ENCODE assay signal across 8 mouse cellular contexts in the genomic region with DNA sequence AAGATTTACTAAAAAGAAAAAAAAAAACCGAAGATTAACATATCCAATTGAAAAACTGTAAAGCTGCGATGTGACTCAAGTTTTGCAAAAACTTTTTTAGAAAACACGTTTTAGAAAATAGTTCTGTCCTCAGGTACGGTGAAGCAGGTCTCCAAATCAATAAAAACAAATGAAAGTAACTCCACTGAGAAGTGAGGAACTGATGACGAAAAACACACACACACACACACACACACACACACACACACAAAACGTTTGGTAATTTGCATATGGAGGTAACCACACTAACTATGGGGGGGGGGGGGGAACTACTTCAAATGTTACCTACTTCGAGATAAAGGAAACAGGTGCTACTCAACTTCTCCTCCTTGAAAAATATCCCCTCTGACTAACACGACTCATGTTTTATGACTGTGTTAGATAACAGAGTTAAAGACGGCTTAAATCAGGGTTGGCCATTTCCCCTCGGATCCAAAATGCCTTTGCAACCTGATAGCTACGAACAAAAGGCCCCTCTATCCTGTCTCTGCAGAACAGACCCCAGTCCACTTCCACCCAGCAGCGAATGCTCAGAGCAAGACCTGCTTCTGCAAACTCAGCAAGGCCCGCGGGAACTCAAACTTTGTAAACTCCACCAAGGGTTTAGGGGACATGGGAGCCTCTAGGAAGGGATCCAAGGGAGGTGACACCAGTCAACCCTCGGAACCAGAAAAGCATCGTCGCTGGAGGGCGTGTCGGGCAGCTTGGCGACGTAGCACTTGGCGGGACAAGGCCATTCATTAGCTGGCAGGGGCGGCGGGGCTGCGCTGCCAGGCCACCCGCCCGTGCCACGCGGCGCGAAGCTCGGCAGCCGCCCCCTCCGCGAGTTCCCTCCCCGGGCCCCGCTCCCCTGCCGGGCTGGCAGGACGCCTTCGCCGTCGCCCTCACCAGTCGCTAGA. TPM values are rescaled to one million over a fixed set of nuclear protein-coding genes. Genes with fewer than 3 reads are reported as not detected.
A peak's percentile ranks its signal among the peaks of the same experiment; 100 is the strongest.
DNase-seq lines count a peak whose midpoint lies in the region; ATAC-seq lines count a peak whose summit lies in the region.

No protein-coding gene starts in this region.

- no peaks in the 10 kb centered on the region for H3K4me1 ChIP-seq in embryonic facial prominence, embryonic 11.5 days (ENCODE audit: control insufficient read depth, insufficient read depth, low read length)
- H3K4me1 ChIP-seq in liver, embryonic 12.5 days: peaks cover 33% of the 10 kb centered on the region
- H3K4me1 ChIP-seq in stomach, embryonic 16.5 days (ENCODE audit: control insufficient read depth, insufficient read depth, low read length): peaks cover 16% of the 10 kb centered on the region

- peak overlapping the region; percentile 90 for H3K4me3 ChIP-seq in embryonic facial prominence, embryonic 11.5 days (ENCODE audit: low read depth, low read length)
- peak overlapping the region; percentile 97 for H3K4me3 ChIP-seq in liver, embryonic 12.5 days
- peak overlapping the region; percentile 96 for H3K4me3 ChIP-seq in stomach, embryonic 16.5 days (replicated peaks; ENCODE audit: low read length)

- peak overlapping the region; percentile 99 for H3K9ac ChIP-seq in embryonic facial prominence, embryonic 11.5 days (replicated peaks; ENCODE audit: low read length)
- peak overlapping the region; percentile 99 for H3K9ac ChIP-seq in liver, embryonic 12.5 days
- peak overlapping the region; percentile 98 for H3K9ac ChIP-seq in stomach, embryonic 16.5 days (ENCODE audit: low read length)

- H3K9me3 ChIP-seq in embryonic facial prominence, embryonic 11.5 days (replicated peaks; ENCODE audit: control insufficient read depth, low read length): no peaks in the 10 kb centered on the region
- H3K9me3 ChIP-seq in liver, embryonic 12.5 days (replicated peaks): no peaks in the 10 kb centered on the region
- no peaks in the 10 kb centered on the region for H3K9me3 ChIP-seq in stomach, embryonic 16.5 days (replicated peaks; ENCODE audit: control insufficient read depth, low read length)

- peak overlapping the region; percentile 97 for H3K27ac ChIP-seq in embryonic facial prominence, embryonic 11.5 days (replicated peaks; ENCODE audit: low read depth, low read length)
- H3K27ac ChIP-seq in liver, embryonic 12.5 days: peak overlapping the region; percentile 100
- H3K27ac ChIP-seq in stomach, embryonic 16.5 days (ENCODE audit: low read length): peak overlapping the region; percentile 99

- 3% methylated on average over 43 of the region's 43 CpGs for WGBS in embryonic facial prominence, embryonic 11.5 days
- WGBS in liver, embryonic 12.5 days (ENCODE audit: insufficient replicate concordance): 1% methylated on average over 43 of the region's 43 CpGs
- WGBS in stomach, embryonic 16.5 days: under 1% methylated on average over 43 of the region's 43 CpGs

- ATAC-seq in embryonic facial prominence, embryonic 11.5 days (replicated peaks; ENCODE audit: insufficient number of reproducible peaks, low FRiP score, low TSS enrichment, low read depth): peak; percentile 72
- peak; percentile 78 for ATAC-seq in liver, embryonic 12.5 days
- ATAC-seq in stomach, embryonic 16.5 days (ENCODE audit: insufficient read depth, low FRiP score): peak; percentile 73

- no peaks in the 10 kb centered on the region for H3K36me3 ChIP-seq in embryonic facial prominence, embryonic 11.5 days (replicated peaks; ENCODE audit: control insufficient read depth, insufficient read depth, low read depth, low read length)
- peaks cover 9% of the 10 kb centered on the region for H3K36me3 ChIP-seq in liver, embryonic 12.5 days
- no peaks in the 10 kb centered on the region; the same call in 1 of the 2 replicates for H3K36me3 ChIP-seq in stomach, embryonic 16.5 days (ENCODE audit: control insufficient read depth, insufficient read depth, low read length)

- peak overlapping the region; percentile 46 for H3K4me2 ChIP-seq in embryonic facial prominence, embryonic 11.5 days (ENCODE audit: low read depth, low read length)
- peak overlapping the region; percentile 77 for H3K4me2 ChIP-seq in liver, embryonic 12.5 days
- H3K4me2 ChIP-seq in stomach, embryonic 16.5 days (ENCODE audit: low read depth, low read length): peak overlapping the region; percentile 51

- peak; percentile 90 for DNase-seq in A20 (ENCODE audit: low read depth, low spot score)
- peak; percentile 93 for DNase-seq in adrenal gland, postnatal 14 days
- peak; percentile 71 for DNase-seq in embryonic facial prominence, embryonic 11.5 days (ENCODE audit: low spot score)
- peak; percentile 73 for DNase-seq in heart, adult 8-10 months (ENCODE audit: low spot score)
- peak; percentile 69 to 71 for DNase-seq in kidney, adult 8-10 months
- DNase-seq in naive thymus-derived CD4-positive, alpha-beta T cell, adult 2 months (ENCODE audit: low read depth): peak; percentile 91

- no peaks in the 10 kb centered on the region for H3K27me3 ChIP-seq in embryonic facial prominence, embryonic 11.5 days (ENCODE audit: control insufficient read depth, insufficient read depth, low read length)
- H3K27me3 ChIP-seq in liver, embryonic 12.5 days (replicated peaks): no peaks in the 10 kb centered on the region
- H3K27me3 ChIP-seq in stomach, embryonic 16.5 days (ENCODE audit: control insufficient read depth, insufficient read depth, low read length): no peaks in the 10 kb centered on the region

RNA-seq across cellular contexts. Expression of gene Ibtk, which starts 0.7 kb away (rescaled TPM):
- total RNA-seq in adrenal gland, postnatal 14 days (2021): 35.8 and 40.9 TPM in 2 replicates
- polyA plus RNA-seq in embryonic facial prominence, embryonic 11.5 days (2014; fragmentation: Nextera tagmentation; extraction: Ambion mirVana): 42.4 and 43.3 TPM in 2 replicates
- total RNA-seq in heart, adult 8-10 months (2022): 10 to 100 TPM; 29.9 to 33.3 (median 30.4) TPM
- polyA plus RNA-seq in liver, embryonic 12.5 days (2016; fragmentation: Nextera tagmentation; extraction: Ambion mirVana): 27.3 and 28.8 TPM in 2 replicates
- polyA plus RNA-seq in stomach, embryonic 16.5 days (2015; fragmentation: Nextera tagmentation; extraction: Ambion mirVana): 31.5 and 33.6 TPM in 2 replicates

Comparison
In these comparisons a context has a peak if more than half of its experiments do, and no peak if none do; other contexts are left out.
1. Peak in every context shown above with its lines: DNase-seq, ATAC-seq, H3K4me3 ChIP-seq and H3K27ac ChIP-seq.